8 mouse cellular contexts compared by ENCODE assay signal in genomic region chr3:35340525-35340924, GRCm38 (mm10).
DNase-seq lines count a peak whose midpoint lies in the region; ATAC-seq and TF ChIP-seq lines count a peak whose summit lies in the region.

No protein-coding gene starts in this region.

- peak overlapping the region; percentile 35 for H3K9ac ChIP-seq in lung, embryonic 14.5 days
- peak overlapping the region; percentile 63 for H3K9ac ChIP-seq in forebrain, embryonic 11.5 days (ENCODE audit: low read length)
- H3K9ac ChIP-seq in limb, embryonic 11.5 days (ENCODE audit: low read length) = peak overlapping the region; percentile 54
- H3K9ac ChIP-seq in neural tube, embryonic 15.5 days (replicated peaks) = 0 out of 2 replicates have a peak overlapping the region, but pooled peaks have one; percentile 35

- H3K4me2 ChIP-seq in lung, embryonic 14.5 days = peak overlapping the region; percentile 75
- H3K4me2 ChIP-seq in forebrain, embryonic 11.5 days (ENCODE audit: low read depth, low read length, severe bottlenecking) = peak overlapping the region; percentile 54
- peak overlapping the region; percentile 67 for H3K4me2 ChIP-seq in limb, embryonic 11.5 days (ENCODE audit: low read depth, severe bottlenecking)
- H3K4me2 ChIP-seq in neural tube, embryonic 15.5 days = peak overlapping the region; percentile 74

- no peaks in the 10 kb centered on the region for H3K27me3 ChIP-seq in lung, embryonic 14.5 days (ENCODE audit: insufficient read depth, low read length)
- no peaks in the 10 kb centered on the region for H3K27me3 ChIP-seq in forebrain, embryonic 11.5 days (ENCODE audit: control insufficient read depth, insufficient read depth, low read length)
- no peaks in the 10 kb centered on the region for H3K27me3 ChIP-seq in limb, embryonic 11.5 days (ENCODE audit: control insufficient read depth, insufficient read depth, low read length)
- no peaks in the 10 kb centered on the region for H3K27me3 ChIP-seq in neural tube, embryonic 15.5 days (replicated peaks)

- no peak overlapping the region for H3K27ac ChIP-seq in lung, embryonic 14.5 days (ENCODE audit: low read depth)
- peak overlapping the region; percentile 95 for H3K27ac ChIP-seq in forebrain, embryonic 11.5 days (ENCODE audit: low read depth, low read length)
- no peak overlapping the region for H3K27ac ChIP-seq in limb, embryonic 11.5 days (replicated peaks; ENCODE audit: low read depth, low read length)
- H3K27ac ChIP-seq in neural tube, embryonic 15.5 days (replicated peaks) = peak overlapping the region; percentile 68

- H3K4me1 ChIP-seq in lung, embryonic 14.5 days (ENCODE audit: insufficient read depth) = 0 out of 2 replicates have a peak, but pooled peaks cover 7% of the 10 kb centered on the region
- H3K4me1 ChIP-seq in forebrain, embryonic 11.5 days (replicated peaks; ENCODE audit: control insufficient read depth, insufficient read depth, low read length) = peaks cover 22% of the 10 kb centered on the region
- H3K4me1 ChIP-seq in limb, embryonic 11.5 days (ENCODE audit: control insufficient read depth, insufficient read depth, low read length) = peaks cover 2% of the 10 kb centered on the region; the same call in 1 of the 2 replicates
- H3K4me1 ChIP-seq in neural tube, embryonic 15.5 days = peaks cover 19% of the 10 kb centered on the region

- H3K4me3 ChIP-seq in lung, embryonic 14.5 days (ENCODE audit: low read depth, low read length) = peak overlapping the region; percentile 42
- peak overlapping the region; percentile 26 for H3K4me3 ChIP-seq in forebrain, embryonic 11.5 days (ENCODE audit: low read depth, low read length)
- peak overlapping the region; percentile 32 for H3K4me3 ChIP-seq in limb, embryonic 11.5 days (ENCODE audit: low read depth, low read length)
- peak overlapping the region; percentile 42 for H3K4me3 ChIP-seq in neural tube, embryonic 15.5 days (replicated peaks)

- no peak for TF ChIP-seq CTCF in lung, embryonic 14.5 days (IDR thresholded peaks at IDR 0.05; ENCODE audit: low read depth)

- H3K36me3 ChIP-seq in lung, embryonic 14.5 days (ENCODE audit: insufficient read depth) = no peaks in the 10 kb centered on the region
- H3K36me3 ChIP-seq in forebrain, embryonic 11.5 days (ENCODE audit: control insufficient read depth, insufficient read depth, low read length) = no peaks in the 10 kb centered on the region
- H3K36me3 ChIP-seq in limb, embryonic 11.5 days (ENCODE audit: control insufficient read depth, insufficient read depth, low read length) = no peaks in the 10 kb centered on the region
- no peaks in the 10 kb centered on the region for H3K36me3 ChIP-seq in neural tube, embryonic 15.5 days

- WGBS in lung, embryonic 14.5 days = 14% methylated on average over 10 of the region's 10 CpGs
- WGBS in forebrain, embryonic 11.5 days = under 1% methylated on average over 10 of the region's 10 CpGs
- 7% methylated on average over 10 of the region's 10 CpGs for WGBS in limb, embryonic 11.5 days
- WGBS in neural tube, embryonic 15.5 days = 3% methylated on average over 10 of the region's 10 CpGs

- no peaks in the 10 kb centered on the region for H3K9me3 ChIP-seq in lung, embryonic 14.5 days (ENCODE audit: low read depth, low read length)
- no peaks in the 10 kb centered on the region for H3K9me3 ChIP-seq in forebrain, embryonic 11.5 days (ENCODE audit: control insufficient read depth, low read length)
- H3K9me3 ChIP-seq in limb, embryonic 11.5 days (ENCODE audit: control insufficient read depth, low read length) = no peaks in the 10 kb centered on the region
- H3K9me3 ChIP-seq in neural tube, embryonic 15.5 days (replicated peaks) = no peaks in the 10 kb centered on the region

- no peak for DNase-seq in lung, embryonic 14.5 days
- DNase-seq in lung, adult 18-20 months = no peak
- DNase-seq in forebrain, embryonic 11.5 days (ENCODE audit: low spot score) = no peak
- DNase-seq in limb, embryonic 11.5 days (ENCODE audit: low spot score) = no peak
- DNase-seq in spleen, postnatal 4 days (ENCODE audit: low spot score in 2 of 2) = no peak
- no peak for DNase-seq in Muller cell, postnatal 12 days (ENCODE audit: inconsistent ontology term)

- peak; percentile 40 for ATAC-seq in lung, embryonic 14.5 days (ENCODE audit: insufficient read depth)
- peak; percentile 57 for ATAC-seq in forebrain, embryonic 11.5 days (replicated peaks; ENCODE audit: low FRiP score)
- peak; percentile 56 for ATAC-seq in limb, embryonic 11.5 days (ENCODE audit: insufficient number of reproducible peaks, low FRiP score, low TSS enrichment, low read depth)
- peak; percentile 17; the same call in 1 of the 2 replicates for ATAC-seq in neural tube, embryonic 15.5 days (ENCODE audit: low FRiP score)
- ATAC-seq in megakaryocyte progenitor cell, adult 5-6 weeks (replicated peaks; ENCODE audit: poor library complexity) = no peak

Comparison
In these comparisons a context has a peak if more than half of its experiments do, and no peak if none do; other contexts are left out.
1. H3K27ac ChIP-seq: peak in forebrain, embryonic 11.5 days (single experiment) and neural tube, embryonic 15.5 days (single experiment); none in lung, embryonic 14.5 days (single experiment) and limb, embryonic 11.5 days (single experiment).
2. Peak in every context shown above with its lines, with median percentiles within 50 percentile points of each other: H3K4me2 ChIP-seq, H3K4me3 ChIP-seq and H3K9ac ChIP-seq.